In genomic region chr4:155305531-155306031, GRCm38 (mm10) we compare ENCODE assay signal across 12 mouse cellular contexts. TPM values are rescaled to one million over a fixed set of nuclear protein-coding genes. Genes with fewer than 3 reads are reported as not detected.
DNase-seq lines count a peak whose midpoint lies in the region; ATAC-seq and TF ChIP-seq lines count a peak whose summit lies in the region.
"Had no signal": no experiment of that assay in that cellular context is flagged by ENCODE, and none has a peak within 500 bp of the region (broad histone marks: within the 10 kb centered on the region; RNA-seq: fewer than 3 reads in every experiment).

No protein-coding gene starts in this region.

- TF ChIP-seq CTCF in midbrain, postnatal 0 days (IDR thresholded peaks at IDR 0.05) = no peak

- H3K4me3 ChIP-seq in forebrain, embryonic 10.5 days = no peak overlapping the region; the same call in 1 of the 2 replicates
- H3K4me3 ChIP-seq in midbrain, postnatal 0 days (ENCODE audit: low read depth, low read length) = no peak overlapping the region
- H3K4me3 ChIP-seq: heart, embryonic 10.5 days; myocyte had no signal

- ATAC-seq in frontal cortex, adult (ENCODE audit: low TSS enrichment) = peak; percentile 58
- peak; percentile 52 for ATAC-seq in midbrain, postnatal 0 days (ENCODE audit: low FRiP score)

- H3K9ac ChIP-seq in midbrain, postnatal 0 days (replicated peaks; ENCODE audit: low read length, poor library complexity, severe bottlenecking) = 0 out of 2 replicates have a peak overlapping the region, but pooled peaks have one; percentile 19

- WGBS in forebrain, embryonic 10.5 days = 38% methylated on average over 8 of the region's 8 CpGs
- 14% methylated on average over 8 of the region's 8 CpGs for WGBS in midbrain, postnatal 0 days

- peaks cover 53% of the 10 kb centered on the region for H3K4me1 ChIP-seq in forebrain, embryonic 10.5 days
- peaks cover 27% of the 10 kb centered on the region for H3K4me1 ChIP-seq in midbrain, postnatal 0 days (ENCODE audit: insufficient read depth, low read length)

- no peak for DNase-seq in frontal cortex, postnatal 25 days (ENCODE audit: low spot score in 2 of 2)
- DNase-seq in forebrain, embryonic 10.5 days (ENCODE audit: extremely low spot score, low spot score) = peak; percentile 30
- peak; percentile 25 for DNase-seq in induced T-regulatory cell, adult 2 months (ENCODE audit: low read depth)
- peak; percentile 74 for DNase-seq in midbrain, postnatal 0 days (ENCODE audit: low spot score)
- no peak for DNase-seq in lung, adult 18-20 months
- DNase-seq in adrenal gland, postnatal 4 days (ENCODE audit: low spot score in 2 of 2) = no peak
- DNase-seq in lung, postnatal 36 days = no peak
- DNase-seq: B cell, adult 2 months; kidney, adult 2 months had no signal

- H3K27me3 ChIP-seq in forebrain, embryonic 10.5 days (ENCODE audit: poor library complexity, severe bottlenecking) = peaks cover 13% of the 10 kb centered on the region
- no peaks in the 10 kb centered on the region for H3K27me3 ChIP-seq in midbrain, postnatal 0 days (ENCODE audit: insufficient read depth, low read length)

- H3K9me3 ChIP-seq in forebrain, embryonic 10.5 days = no peaks in the 10 kb centered on the region
- H3K9me3 ChIP-seq in midbrain, postnatal 0 days (ENCODE audit: low read length) = no peaks in the 10 kb centered on the region
- H3K9me3 ChIP-seq: heart, embryonic 10.5 days had no signal

- peak overlapping the region; percentile 1 for H3K4me2 ChIP-seq in midbrain, postnatal 0 days (ENCODE audit: low read depth, low read length, poor library complexity, severe bottlenecking)

- peak overlapping the region; percentile 77 for H3K27ac ChIP-seq in forebrain, embryonic 10.5 days
- peak overlapping the region; percentile 72 for H3K27ac ChIP-seq in midbrain, postnatal 0 days (ENCODE audit: low read depth, low read length)
- H3K27ac ChIP-seq: heart, embryonic 10.5 days had no signal

- H3K36me3 ChIP-seq in forebrain, embryonic 10.5 days (replicated peaks) = no peaks in the 10 kb centered on the region
- H3K36me3 ChIP-seq in midbrain, postnatal 0 days (ENCODE audit: insufficient read depth, low read length) = no peaks in the 10 kb centered on the region
- H3K36me3 ChIP-seq: heart, embryonic 10.5 days had no signal

RNA-seq across cellular contexts. Expression of gene Prkcz, which starts 55.6 kb away (rescaled TPM):
- 15.5 and 16.8 TPM in 2 replicates for polyA plus RNA-seq in forebrain, embryonic 10.5 days (2016; fragmentation: Nextera tagmentation; extraction: Ambion mirVana)
- total RNA-seq in midbrain, postnatal 0 days (2014; rRNA removed) = 103 and 104 TPM in 2 replicates
- polyA plus RNA-seq in midbrain, postnatal 0 days (2015; fragmentation: Nextera tagmentation; extraction: Ambion mirVana) = 104 and 106 TPM in 2 replicates
- total RNA-seq in adrenal gland, postnatal 4 days (2021) = 10 to 100 TPM in 1 of 2 experiments, 1 to 10 TPM in 1; 7.8 to 10.3 TPM

RNA-seq across cellular contexts. Expression of gene Faap20, which starts 56.0 kb away (rescaled TPM):
- 108 and 110 TPM in 2 replicates for polyA plus RNA-seq in forebrain, embryonic 10.5 days (2016; fragmentation: Nextera tagmentation; extraction: Ambion mirVana)
- 39.5 and 48.7 TPM in 2 replicates for total RNA-seq in midbrain, postnatal 0 days (2014; rRNA removed)
- 56.6 and 57.1 TPM in 2 replicates for polyA plus RNA-seq in midbrain, postnatal 0 days (2015; fragmentation: Nextera tagmentation; extraction: Ambion mirVana)
- total RNA-seq in adrenal gland, postnatal 4 days (2021) = 10 to 100 TPM; 54.9 to 56.3 TPM

Comparison
In these comparisons a context has a peak if more than half of its experiments do, and no peak if none do; other contexts are left out.
1. DNase-seq: peak in forebrain, embryonic 10.5 days (single experiment), induced T-regulatory cell, adult 2 months (single experiment) and midbrain, postnatal 0 days (single experiment); none in frontal cortex, postnatal 25 days (0 of 2), lung, adult 18-20 months (0 of 2), adrenal gland, postnatal 4 days (0 of 2) and lung, postnatal 36 days (single experiment).